Mouse (Mus musculus) MEL (cell line): ENCODE results near the gene Babam2. TPM values are rescaled to one million over a fixed set of nuclear protein-coding genes. Genes with fewer than 3 reads are reported as not detected.

Source experiments
- DNase-seq: peaks from one replicate; pipeline ENCODE4 v3.0.0; 2011; ENCODE audit warnings: low read depth, low spot score
- H3K27ac ChIP-seq: 2 replicates; pipeline ENCODE4 v1.5.1; 2012; ENCODE audit warnings: low read depth, mild to moderate bottlenecking, control low read depth, low read length, moderate library complexity; ENCODE audit not compliant: control insufficient read depth
- H3K27me3 ChIP-seq, 2 experiments: fragments of 150-350 bp in 1 of 2; sonication (generic) in 1 of 2; 2 replicates each; pipeline ENCODE4 v1.6.1; 2012; ENCODE audit warnings: low read length in 2 of 2, mild to moderate bottlenecking in 2 of 2, improper control_type of control experiment in 1 of 2, moderate library complexity in 1 of 2; ENCODE audit not compliant: insufficient read depth in 2 of 2, control insufficient read depth in 1 of 2
- H3K36me3 ChIP-seq, 2 experiments: 2 replicates each; pipeline ENCODE4 v1.6.1; 2012 to 2014; ENCODE audit warnings: low read length in 2 of 2, improper control_type of control experiment in 1 of 2, inconsistent platforms in 1 of 2, mild to moderate bottlenecking in 1 of 2; ENCODE audit not compliant: insufficient read depth in 2 of 2, control insufficient read depth in 1 of 2
- H3K4me1 ChIP-seq, 2 experiments: fragments of 150-350 bp in 1 of 2; sonication (generic) in 1 of 2; 2 replicates each; pipeline ENCODE4 v1.6.1; 2012; ENCODE audit warnings: low read length in 2 of 2, improper control_type of control experiment in 1 of 2, mild to moderate bottlenecking in 1 of 2; ENCODE audit not compliant: insufficient read depth in 2 of 2, control insufficient read depth in 1 of 2
- H3K4me3 ChIP-seq, 2 experiments: fragments of 150-350 bp in 1 of 2; sonication (generic) in 1 of 2; 2 replicates each; pipeline ENCODE4 v1.5.1; 2012; ENCODE audit warnings: low read depth in 2 of 2, low read length in 2 of 2, mild to moderate bottlenecking in 2 of 2, moderate library complexity in 2 of 2, control low read depth in 1 of 2, improper control_type of control experiment in 1 of 2; ENCODE audit not compliant: control insufficient read depth in 1 of 2, insufficient read depth in 1 of 2
- H3K79me2 ChIP-seq: 2 replicates; pipeline ENCODE4 v1.6.1; 2012; ENCODE audit warnings: mild to moderate bottlenecking, low read length, moderate library complexity; ENCODE audit not compliant: control insufficient read depth, poor library complexity, insufficient read depth
- H3K9ac ChIP-seq: 2 replicates; pipeline ENCODE4 v1.6.1; 2012; ENCODE audit warnings: low read depth, mild to moderate bottlenecking, control low read depth, low read length, moderate library complexity; ENCODE audit not compliant: control insufficient read depth, poor library complexity, severe bottlenecking
- H3K9me3 ChIP-seq: fragments of 150-350 bp; sonication (generic); replicated peaks from 2 replicates; pipeline ENCODE4 v1.6.1; 2012; ENCODE audit warnings: mild to moderate bottlenecking, low read length, improper control_type of control experiment, moderate library complexity; ENCODE audit not compliant: insufficient read depth
- BHLHE40 ChIP-seq: IDR thresholded peaks from 2 replicates; pipeline ENCODE4 v1.6.1; 2012; ENCODE audit warnings: low read depth, mild to moderate bottlenecking, inconsistent platforms, low read length, improper control_type of control experiment, borderline replicate concordance
- CHD1 ChIP-seq: IDR thresholded peaks from 2 replicates; pipeline ENCODE4 v1.6.1; 2012; ENCODE audit warnings: low read depth, mild to moderate bottlenecking, inconsistent platforms, low read length, improper control_type of control experiment
- CHD2 ChIP-seq: IDR thresholded peaks from 2 replicates; pipeline ENCODE4 v1.6.1; 2011; ENCODE audit warnings: low read length, improper control_type of control experiment
- CTCF ChIP-seq, 3 experiments: IDR thresholded peaks in 2 of 3; conservative IDR thresholded peaks in 1 of 3; 2 replicates each; pipeline ENCODE4 v1.5.1; 2011 to 2012; ENCODE audit warnings: low read length in 3 of 3, low read depth in 2 of 3, mild to moderate bottlenecking in 2 of 3, improper control_type of control experiment in 1 of 3, inconsistent platforms in 1 of 3, mixed read lengths in 1 of 3, moderate library complexity in 1 of 3; ENCODE audit not compliant: control insufficient read depth in 1 of 3, insufficient read depth in 1 of 3, poor library complexity in 1 of 3, severe bottlenecking in 1 of 3
- E2F4 ChIP-seq: IDR thresholded peaks from 2 replicates; pipeline ENCODE4 v1.6.1; 2011; ENCODE audit warnings: low read depth, low read length, improper control_type of control experiment, borderline replicate concordance
- ELF1 ChIP-seq: IDR thresholded peaks from 2 replicates; pipeline ENCODE4 v1.6.1; 2014; ENCODE audit warnings: low read depth, mild to moderate bottlenecking, inconsistent platforms, low read length, improper control_type of control experiment, moderate library complexity
- ETS1 ChIP-seq: IDR thresholded peaks from 2 replicates; pipeline ENCODE4 v1.6.1; 2012; ENCODE audit warnings: low read depth, mild to moderate bottlenecking, inconsistent platforms, low read length, improper control_type of control experiment, moderate library complexity
- GABPA ChIP-seq: IDR thresholded peaks from 2 replicates; pipeline ENCODE4 v1.6.1; 2012; ENCODE audit warnings: low read depth, mild to moderate bottlenecking, inconsistent platforms, low read length, improper control_type of control experiment, moderate library complexity
- GATA1 ChIP-seq: IDR thresholded peaks from 2 replicates; pipeline ENCODE4 v1.6.1; 2011; ENCODE audit warnings: low read depth, low read length, improper control_type of control experiment
- JUND ChIP-seq: IDR thresholded peaks from 2 replicates; pipeline ENCODE4 v1.6.1; 2011; ENCODE audit warnings: low read depth, mild to moderate bottlenecking, improper control_type of control experiment, low read length
- MAX ChIP-seq: IDR thresholded peaks from 2 replicates; pipeline ENCODE4 v1.6.1; 2011; ENCODE audit warnings: low read length, improper control_type of control experiment
- MEF2A ChIP-seq: IDR thresholded peaks from 2 replicates; pipeline ENCODE4 v1.6.1; 2014; ENCODE audit warnings: low read depth, mild to moderate bottlenecking, inconsistent platforms, low read length, improper control_type of control experiment; ENCODE audit not compliant: poor library complexity, insufficient replicate concordance, severe bottlenecking; ENCODE audit errors: extremely low read depth
- MXI1 ChIP-seq: IDR thresholded peaks from 2 replicates; pipeline ENCODE4 v1.6.1; 2011; ENCODE audit warnings: mild to moderate bottlenecking, low read depth, low read length, improper control_type of control experiment
- MYB ChIP-seq: IDR thresholded peaks from 2 replicates; pipeline ENCODE4 v1.6.1; 2011; ENCODE audit warnings: mild to moderate bottlenecking, low read depth, low read length, improper control_type of control experiment
- NRF1 ChIP-seq: IDR thresholded peaks from 2 replicates; pipeline ENCODE4 v1.6.1; 2014; ENCODE audit warnings: low read depth, mild to moderate bottlenecking, inconsistent platforms, low read length, improper control_type of control experiment, moderate library complexity; ENCODE audit not compliant: poor library complexity, insufficient read depth, severe bottlenecking
- POLR2A ChIP-seq, 2 experiments: IDR thresholded peaks; 2 replicates each; pipeline ENCODE4 v1.6.1; 2011 to 2012; ENCODE audit warnings: low read length in 2 of 2, mild to moderate bottlenecking in 2 of 2, control low read depth in 1 of 2, improper control_type of control experiment in 1 of 2, low read depth in 1 of 2, moderate library complexity in 1 of 2; ENCODE audit not compliant: control insufficient read depth in 1 of 2, insufficient read depth in 1 of 2, poor library complexity in 1 of 2
- SMC3 ChIP-seq: IDR thresholded peaks from 2 replicates; pipeline ENCODE4 v1.6.1; 2011; ENCODE audit warnings: low read depth, low read length, improper control_type of control experiment
- UBTF ChIP-seq: IDR thresholded peaks from 2 replicates; pipeline ENCODE4 v1.6.1; 2012; ENCODE audit warnings: low read depth, mild to moderate bottlenecking, inconsistent platforms, low read length, improper control_type of control experiment, moderate library complexity, borderline replicate concordance; ENCODE audit not compliant: insufficient read depth
- USF1 ChIP-seq: IDR thresholded peaks from 2 replicates; pipeline ENCODE4 v1.6.1; 2014; ENCODE audit warnings: low read depth, mild to moderate bottlenecking, inconsistent platforms, low read length, improper control_type of control experiment, moderate library complexity
- USF2 ChIP-seq, 2 experiments: IDR thresholded peaks; 2 replicates each; pipeline ENCODE4 v1.6.1; 2011 to 2012; ENCODE audit warnings: improper control_type of control experiment in 2 of 2, low read length in 2 of 2, borderline replicate concordance in 1 of 2, inconsistent platforms in 1 of 2, low read depth in 1 of 2, mild to moderate bottlenecking in 1 of 2; ENCODE audit not compliant: insufficient read depth in 1 of 2
- polyA plus RNA-seq, 2 experiments: library from polyadenylated mRNA; stranded (reverse) in 1 of 2; unstranded in 1 of 2; fragments of >175 nt in 1 of 2; fragments of >200 nt in 1 of 2; gene quantifications; 2 replicates each; pipeline versions ENCODE4 v1.2.1 to v1.2.4; 2012; ENCODE audit warnings: low replicate concordance in 2 of 2, low read depth in 1 of 2; ENCODE audit not compliant: insufficient read length in 2 of 2, insufficient read depth in 1 of 2, missing spikeins in 1 of 2
- total RNA-seq: library from RNA; depleted of rRNA; stranded (reverse); fragments of 300-350 nt; gene quantifications from 2 replicates; pipeline ENCODE4 v1.2.3, GENCODE M21; 2012

Gene Babam2
- total and polyA plus RNA-seq, 3 experiments: 43.3 to 86.6 TPM; not detected in 1

- H3K27ac ChIP-seq: no peak overlapping the region
- TF ChIP-seq ETS1: no peak
- TF ChIP-seq CTCF (IDR thresholded peaks at IDR 0.05 in 2 of 3, conservative IDR thresholded peaks at IDR 0.05 in 1 of 3; ENCODE audit: control insufficient read depth in 1 of 3, insufficient read depth in 1 of 3, low read depth in 2 of 3, low read length in 3 of 3, poor library complexity in 1 of 3, severe bottlenecking in 1 of 3): peak in 1 of 3 experiments; percentile 34; a peak in 1 of 6 replicates
- TF ChIP-seq, all 39 proteins: peak for 1
Observed at GRCm38 (mm10) chr5:31904968-31905683, 207.6 kb downstream of the Babam2 start.

GRCm38 (mm10) chr5:31905808-31906207 lies 208.3 kb downstream of the Babam2 start:
- Histone ChIP-seq H3K4me3 (no peak overlapping the region), H3K27ac (no peak overlapping the region), H3K4me1 (peaks cover 8% of the 10 kb centered on the region in 2 experiments)
- TF ChIP-seq JUND: no peak
- TF ChIP-seq, all 39 proteins: peak for 0
- no peak for DNase-seq
- H3K36me3 ChIP-seq: peaks cover 0 to 14% of the 10 kb centered on the region in 2 experiments; a peak in 2 of 4 replicates
- H3K27me3 ChIP-seq: no peaks in the 10 kb centered on the region
- H3K9ac ChIP-seq: no peak overlapping the region
- H3K79me2 ChIP-seq: no peaks in the 10 kb centered on the region
- H3K9me3 ChIP-seq: no peaks in the 10 kb centered on the region

More at GRCm38 (mm10) chr5:31904968-31905683, 207.6 kb downstream of the Babam2 start:
- H3K9me3 ChIP-seq: no peaks in the 10 kb centered on the region
- H3K27me3 ChIP-seq: no peaks in the 10 kb centered on the region
- H3K36me3 ChIP-seq: peaks cover 0 to 15% of the 10 kb centered on the region in 2 experiments; a peak in 2 of 4 replicates
- H3K4me1 ChIP-seq: peaks cover 8 to 10% of the 10 kb centered on the region in 2 experiments
- H3K79me2 ChIP-seq: no peaks in the 10 kb centered on the region
- no peak overlapping the region for H3K9ac ChIP-seq
- no peak for DNase-seq
- H3K4me3 ChIP-seq: no peak overlapping the region

- peaks cover 8% of the 10 kb centered on the region in 2 experiments for H3K4me1 ChIP-seq
- peaks cover 0 to 14% of the 10 kb centered on the region in 2 experiments; a peak in 2 of 4 replicates for H3K36me3 ChIP-seq
- DNase-seq: no peak
- no peak overlapping the region for H3K4me3 ChIP-seq
- no peak overlapping the region for H3K9ac ChIP-seq
- H3K27ac ChIP-seq: no peak overlapping the region
- no peaks in the 10 kb centered on the region for H3K9me3 ChIP-seq
- H3K79me2 ChIP-seq: no peaks in the 10 kb centered on the region
- no peak for TF ChIP-seq USF2 (IDR thresholded peaks at IDR 0.05; ENCODE audit: borderline replicate concordance in 1 of 2, insufficient read depth in 1 of 2, low read depth in 1 of 2, low read length in 2 of 2)
- no peak for TF ChIP-seq BHLHE40
- no peak for TF ChIP-seq MYB
- TF ChIP-seq GABPA: no peak
- TF ChIP-seq MAX: no peak
- TF ChIP-seq ETS1: no peak
- no peak for TF ChIP-seq GATA1
- no peak for TF ChIP-seq NRF1
- no peak for TF ChIP-seq ELF1
- no peak for TF ChIP-seq UBTF
- TF ChIP-seq CHD1: no peak
- TF ChIP-seq SMC3: no peak
- TF ChIP-seq CTCF (IDR thresholded peaks at IDR 0.05 in 2 of 3, conservative IDR thresholded peaks at IDR 0.05 in 1 of 3; ENCODE audit: control insufficient read depth in 1 of 3, insufficient read depth in 1 of 3, low read depth in 2 of 3, low read length in 3 of 3, poor library complexity in 1 of 3, severe bottlenecking in 1 of 3): no peak
- TF ChIP-seq POLR2A (IDR thresholded peaks at IDR 0.05; ENCODE audit: control insufficient read depth in 1 of 2, insufficient read depth in 1 of 2, low read depth in 1 of 2, low read length in 2 of 2, poor library complexity in 1 of 2): no peak
- TF ChIP-seq CHD2: no peak
- no peak for TF ChIP-seq MXI1
- no peak for TF ChIP-seq MEF2A
- no peak for TF ChIP-seq USF1
- no peak for TF ChIP-seq E2F4
- H3K27me3 ChIP-seq: no peaks in the 10 kb centered on the region
Observed at GRCm38 (mm10) chr5:31906286-31906951, 208.9 kb downstream of the Babam2 start.
